Mouse (Mus musculus) lung, adult 2 months (tissue): ENCODE results near the gene Gss. TPM values are rescaled to one million over a fixed set of nuclear protein-coding genes. Genes with fewer than 3 reads are reported as not detected.

Source experiments
- DNase-seq: peaks from one replicate; pipeline ENCODE4 v3.0.0; 2022
- H3K4me1 ChIP-seq: fragments of 200-500 bp; 2 replicates; pipeline ENCODE4 v1.6.1; 2011; ENCODE audit warnings: low read length; ENCODE audit not compliant: control insufficient read depth, insufficient read depth
- H3K4me3 ChIP-seq: fragments of 200-500 bp; replicated peaks from 2 replicates; pipeline ENCODE3; 2011; ENCODE audit warnings: low read depth, mild to moderate bottlenecking, control low read depth, low read length; ENCODE audit errors: extremely low read depth
- CTCF ChIP-seq: fragments of 200-500 bp; IDR thresholded peaks from 2 replicates; pipeline ENCODE4 v1.5.1; 2011; ENCODE audit warnings: mild to moderate bottlenecking, low read length, control low read depth; ENCODE audit not compliant: insufficient read depth
- POLR2A ChIP-seq: fragments of 200-500 bp; IDR thresholded peaks from 2 replicates; pipeline ENCODE4 v1.6.1; 2011; ENCODE audit warnings: low read depth, mild to moderate bottlenecking, control low read depth, low read length, borderline replicate concordance; ENCODE audit errors: extremely low read depth
- WGBS: fragments of 180-500 bp; shearing (Covaris S2); methylation state at CpG from one replicate; pipeline ENCODE4 v1.1.7; 2018; 5-methylcytosine and 5-hydroxymethylcytosine counted together
- polyA plus RNA-seq: library from polyadenylated mRNA; depleted of rRNA; stranded (reverse); fragments of >200 nt; gene quantifications from 2 replicates; pipeline ENCODE4 v1.2.3, GENCODE M21; 2012

Gene Gss
- polyA plus RNA-seq, 1 experiment: 35.4 TPM

DNA sequence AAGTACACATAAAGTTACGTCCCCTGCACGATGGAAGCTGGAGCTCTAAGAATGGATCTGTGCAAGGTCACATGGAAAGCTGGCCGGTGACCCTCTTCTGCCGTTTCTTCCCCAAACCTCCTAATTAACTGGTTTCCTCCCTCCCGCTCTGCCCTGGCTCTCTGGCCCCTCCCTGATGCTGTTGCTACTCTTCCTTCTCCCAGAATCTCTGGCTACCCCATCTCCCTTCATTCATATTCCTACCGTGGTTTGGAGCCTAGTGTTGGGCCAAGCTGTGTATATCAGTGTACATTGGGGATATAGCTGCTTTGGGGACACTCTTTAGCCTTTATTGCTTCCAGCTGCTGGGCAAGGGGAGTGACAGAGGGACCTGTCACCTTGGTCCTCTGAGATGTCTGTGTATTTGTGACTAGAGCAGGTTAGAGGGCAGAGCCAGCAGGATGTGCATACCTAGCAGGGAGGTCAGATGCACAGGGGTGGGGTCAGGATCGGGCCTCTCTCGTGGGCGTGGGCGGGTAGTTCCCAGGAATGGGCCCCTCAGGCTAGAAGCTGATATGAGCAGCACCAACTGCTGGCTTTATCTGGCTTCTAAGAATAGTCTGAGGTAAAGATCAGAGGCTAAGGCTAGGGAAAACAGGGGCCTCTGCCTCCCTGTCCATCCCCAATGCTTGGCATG, 12.1 kb upstream of the Gss start:
- WGBS: 33% methylated on average over 10 of the region's 10 CpGs
- Histone ChIP-seq H3K4me1 (no peaks in the 10 kb centered on the region), H3K4me3 (no peak overlapping the region)
- no peak for DNase-seq
- TF ChIP-seq POLR2A (no peak), CTCF (no peak)

GRCm38 (mm10) chr2:155603707-155604106, 11.1 kb upstream of the Gss start:
- WGBS: 72% methylated on average over 3 of the region's 3 CpGs
- no peaks in the 10 kb centered on the region for H3K4me1 ChIP-seq
- H3K4me3 ChIP-seq: no peak overlapping the region
- TF ChIP-seq CTCF: no peak
- no peak for TF ChIP-seq POLR2A
- no peak for DNase-seq

- no peak overlapping the region for H3K4me3 ChIP-seq
- peaks cover 6% of the 10 kb centered on the region for H3K4me1 ChIP-seq
- TF ChIP-seq POLR2A: no peak
- no peak for TF ChIP-seq CTCF
- peak; percentile 23 for DNase-seq
- 57% methylated on average over 6 of the region's 6 CpGs for WGBS
Measured at GRCm38 (mm10) chr2:155595516-155595915, 2.9 kb upstream of the Gss start.

DNA sequence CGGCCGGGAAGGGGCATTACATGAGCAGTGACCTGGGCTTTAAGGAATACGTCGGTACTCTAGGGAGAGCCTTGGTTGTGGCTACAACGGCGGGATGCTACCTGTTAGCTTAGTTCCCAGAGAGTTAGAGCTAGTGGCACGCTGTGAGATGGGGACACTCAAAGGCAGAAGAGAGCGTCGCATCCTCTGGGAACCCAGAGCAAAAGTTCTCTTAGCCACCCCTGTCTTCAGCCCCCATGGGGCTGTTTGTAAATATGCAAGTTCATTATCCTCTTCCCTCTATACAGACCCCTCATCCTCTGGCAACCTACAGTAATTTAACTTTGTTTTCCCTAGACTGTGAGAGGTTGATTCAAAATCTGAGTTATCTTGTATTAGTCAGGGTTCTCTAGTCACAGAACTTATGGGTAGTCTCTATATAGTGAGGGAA, 259 bp upstream of the Gss start:
- WGBS: 0% methylated on average over 9 of the region's 9 CpGs
- Histone ChIP-seq H3K4me3 (peak overlapping the region; percentile 71), H3K4me1 (peaks cover 6% of the 10 kb centered on the region)
- TF ChIP-seq POLR2A (peak; percentile 59; the same call in 1 of the 2 replicates), CTCF (no peak)
- no peak for DNase-seq

- Histone ChIP-seq H3K4me1 (peaks cover 6% of the 10 kb centered on the region), H3K4me3 (peak overlapping the region; percentile 47)
- 6% methylated on average over 6 of the region's 6 CpGs for WGBS
- TF ChIP-seq CTCF: no peak
- TF ChIP-seq POLR2A: no peak
- DNase-seq: peak; percentile 29
Measured at GRCm38 (mm10) chr2:155591676-155592075, 934 bp downstream of the Gss start.

- no peak overlapping the region for H3K4me3 ChIP-seq
- DNase-seq: no peak
- 80% methylated on average over 2 of the region's 2 CpGs for WGBS
Measured at GRCm38 (mm10) chr2:155590876-155591275, 1.7 kb downstream of the Gss start.

DNA sequence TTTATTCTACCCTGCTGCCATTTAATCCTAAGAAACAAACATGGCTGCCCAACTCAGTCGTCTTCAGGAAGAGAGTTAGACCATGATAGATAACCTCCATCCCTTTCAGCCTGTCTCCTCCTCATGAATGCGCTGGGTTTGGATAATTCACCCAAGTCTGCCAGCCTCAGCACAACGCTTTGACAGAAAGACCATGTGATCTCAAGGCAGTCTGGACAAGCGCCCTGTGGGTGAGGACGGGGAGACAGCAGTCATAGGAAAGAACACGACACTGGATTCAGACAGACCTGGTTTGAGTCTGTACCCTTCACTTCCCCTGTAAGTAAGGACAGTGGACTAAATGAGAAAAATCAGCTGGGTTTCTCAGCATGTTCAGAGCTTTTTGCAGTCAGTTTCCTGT, 3.1 kb downstream of the Gss start:
- TF ChIP-seq CTCF: no peak
- TF ChIP-seq POLR2A: no peak
- DNase-seq: no peak
- WGBS: 75% methylated on average over 6 of the region's 6 CpGs

More at GRCm38 (mm10) chr2:155590876-155591275, 1.7 kb downstream of the Gss start:
- no peak for TF ChIP-seq POLR2A
- no peak for TF ChIP-seq CTCF
- H3K4me1 ChIP-seq: peaks cover 6% of the 10 kb centered on the region

GRCm38 (mm10) chr2:155588136-155588535, 4.5 kb downstream of the Gss start:
- TF ChIP-seq CTCF (no peak), POLR2A (no peak)
- DNase-seq: no peak
- Histone ChIP-seq H3K4me3 (no peak overlapping the region), H3K4me1 (peaks cover 6% of the 10 kb centered on the region)
- WGBS: 68% methylated on average over 3 of the region's 3 CpGs

More for the DNA sequence above, 3.1 kb downstream of the Gss start:
- Histone ChIP-seq H3K4me1 (peaks cover 6% of the 10 kb centered on the region), H3K4me3 (no peak overlapping the region)

GRCm38 (mm10) chr2:155585486-155585885, 7.1 kb downstream of the Gss start:
- DNase-seq: peak; percentile 44
- H3K4me1 ChIP-seq: no peaks in the 10 kb centered on the region
- H3K4me3 ChIP-seq: no peak overlapping the region
- 41% methylated on average over 10 of the region's 10 CpGs for WGBS
- TF ChIP-seq CTCF (no peak), POLR2A (no peak)

DNA sequence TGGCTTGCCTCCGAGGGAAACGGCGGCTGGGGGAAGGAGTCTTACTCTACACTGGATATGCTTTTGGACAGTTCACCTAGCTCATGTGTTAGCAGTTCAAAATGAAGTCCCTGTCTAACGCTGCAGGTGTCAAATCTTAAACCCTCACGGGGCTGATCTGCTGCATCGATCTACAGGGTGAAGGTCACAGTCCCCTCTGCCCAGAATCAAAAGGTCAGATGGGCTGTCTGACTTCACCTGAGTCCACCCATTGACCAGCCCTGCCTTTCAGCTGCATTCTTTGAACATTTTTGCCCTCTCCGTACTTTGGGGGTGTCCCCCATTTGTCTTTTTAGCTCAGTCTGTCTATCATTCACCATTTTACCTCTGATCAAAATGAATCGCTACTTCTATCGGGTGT, 7.5 kb downstream of the Gss start:
- WGBS: 79% methylated on average over 9 of the region's 9 CpGs
- TF ChIP-seq POLR2A: no peak
- no peak for TF ChIP-seq CTCF
- no peaks in the 10 kb centered on the region for H3K4me1 ChIP-seq
- DNase-seq: no peak
- no peak overlapping the region for H3K4me3 ChIP-seq

GRCm38 (mm10) chr2:155583927-155584530, 8.6 kb downstream of the Gss start:
- 49% methylated on average over 5 of the region's 5 CpGs for WGBS
- Histone ChIP-seq H3K4me1 (no peaks in the 10 kb centered on the region), H3K4me3 (no peak overlapping the region)
- DNase-seq: peak; percentile 65
- TF ChIP-seq POLR2A (no peak), CTCF (peak; percentile 90)
